Mouse (Mus musculus) erythroblast, embryonic 14.5 days (primary cell): ENCODE results near the gene Fmr1nb.
"Not testable (repeated sequence)": the region's sequence is repeated elsewhere in the genome, so short reads cannot be mapped to it uniquely, and the experiment has no call there.

Source experiments
- GATA1 ChIP-seq: IDR thresholded peaks from 2 replicates; pipeline ENCODE4 v1.6.1; 2012; ENCODE audit warnings: low read length, inconsistent platforms, mixed read lengths
- TAL1 ChIP-seq: IDR thresholded peaks from 3 replicates; pipeline ENCODE4 v1.6.1; 2012; ENCODE audit warnings: low read length, inconsistent platforms, mixed read lengths

- not testable (repeated sequence) for TF ChIP-seq GATA1, TAL1
Observed at GRCm38 (mm10) chrX:68820449-68820848, 58.8 kb downstream of the Fmr1nb start.
